33 mouse cellular contexts compared by ENCODE assay signal in the genomic region with DNA sequence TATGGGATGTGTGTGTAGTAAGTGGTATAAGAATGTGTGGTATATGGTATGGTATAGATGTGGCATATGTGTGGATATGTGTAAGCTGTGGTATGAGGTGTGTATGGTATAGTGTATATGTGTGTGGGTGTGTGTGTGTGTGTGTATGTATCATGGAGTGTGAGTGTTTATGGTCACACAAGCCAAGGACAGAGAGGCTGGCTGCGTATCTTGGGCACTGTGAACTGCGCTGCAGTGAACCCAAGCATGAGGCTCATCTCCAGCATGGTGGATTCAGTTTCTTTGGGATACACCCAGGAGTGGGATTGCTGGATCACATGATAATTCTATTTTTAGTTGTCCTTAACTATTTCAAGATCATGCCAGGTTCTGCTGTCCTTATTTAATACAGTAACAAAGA.
"Had no signal": no experiment of that assay in that cellular context is flagged by ENCODE, and none has a peak within 500 bp of the region (broad histone marks: within the 10 kb centered on the region; RNA-seq: fewer than 3 reads in every experiment).

No protein-coding gene starts in this region.

- H3K27me3 ChIP-seq: heart, embryonic 13.5 days; hindbrain, embryonic 13.5 days; hindbrain, embryonic 15.5 days; intestine, embryonic 15.5 days; kidney, embryonic 15.5 days had no signal

- H3K36me3 ChIP-seq: heart, embryonic 10.5 days; heart, embryonic 12.5 days; heart, embryonic 13.5 days; heart, embryonic 15.5 days; hindbrain, embryonic 10.5 days; intestine, embryonic 15.5 days; kidney, embryonic 15.5 days had no signal

- H3K4me1 ChIP-seq: heart, embryonic 10.5 days; heart, embryonic 12.5 days; heart, embryonic 13.5 days; heart, embryonic 15.5 days; hindbrain, embryonic 13.5 days; hindbrain, embryonic 15.5 days; intestine, embryonic 15.5 days; kidney, embryonic 15.5 days had no signal

- H3K4me3 ChIP-seq: heart, embryonic 10.5 days; heart, embryonic 12.5 days; heart, embryonic 13.5 days; heart, embryonic 15.5 days; hindbrain, embryonic 10.5 days; hindbrain, embryonic 13.5 days; hindbrain, embryonic 15.5 days; intestine, embryonic 15.5 days; kidney, embryonic 15.5 days; layer of hippocampus, adult 2 months; left cerebral cortex, adult 2 months had no signal

- DNase-seq: heart, postnatal 10 days; heart, postnatal 14 days; heart, postnatal 36 days; heart, postnatal 4 days; kidney, adult 11 months; kidney, adult 18-20 months; kidney, adult 2 months; kidney, adult 8-10 months; kidney, adult 9 months; kidney, postnatal 10 days; kidney, postnatal 14 days; kidney, postnatal 36 days; kidney, postnatal 4 days; layer of hippocampus, adult 9-11 months; layer of hippocampus, postnatal 36 days had no signal

- ATAC-seq: hindbrain, embryonic 16.5 days; inflammation-experienced regulatory T-cells, adult 6 months; intestine, embryonic 15.5 days; intestine, embryonic 16.5 days; intestine, postnatal 0 days had no signal

- H3K27ac ChIP-seq: heart, embryonic 10.5 days; heart, embryonic 13.5 days; heart, embryonic 15.5 days; hindbrain, embryonic 10.5 days; hindbrain, embryonic 13.5 days; hindbrain, embryonic 14.5 days; hindbrain, embryonic 15.5 days; intestine, embryonic 15.5 days; kidney, embryonic 15.5 days; kidney, postnatal 0 days; layer of hippocampus, adult 2 months; left cerebral cortex, adult 2 months had no signal

- H3K4me2 ChIP-seq: heart, embryonic 11.5 days; heart, embryonic 12.5 days; heart, embryonic 13.5 days; heart, embryonic 15.5 days; hindbrain, embryonic 13.5 days; hindbrain, embryonic 14.5 days; hindbrain, embryonic 15.5 days; intestine, embryonic 15.5 days; kidney, embryonic 15.5 days had no signal

- H3K9ac ChIP-seq: heart, embryonic 12.5 days; heart, embryonic 13.5 days; heart, embryonic 15.5 days; hindbrain, embryonic 13.5 days; hindbrain, embryonic 14.5 days; hindbrain, embryonic 15.5 days; intestine, embryonic 15.5 days; kidney, embryonic 15.5 days had no signal

- H3K9me3 ChIP-seq: heart, embryonic 10.5 days; heart, embryonic 12.5 days; heart, embryonic 13.5 days; heart, embryonic 15.5 days; hindbrain, embryonic 10.5 days; hindbrain, embryonic 13.5 days; hindbrain, embryonic 15.5 days; intestine, embryonic 15.5 days; kidney, embryonic 15.5 days had no signal
